Mouse (Mus musculus): ENCODE measurements around the gene Abi1. TPM values are rescaled to one million over a fixed set of nuclear protein-coding genes. Genes with fewer than 3 reads are reported as not detected.
"Not testable (repeated sequence)": the region's sequence is repeated elsewhere in the genome, so short reads cannot be mapped to it uniquely, and the experiment has no call there.

The Abi1 gene
- total and polyA plus RNA-seq, 2 experiments from 2014 or later = 71.7 to 141 TPM

DNA sequence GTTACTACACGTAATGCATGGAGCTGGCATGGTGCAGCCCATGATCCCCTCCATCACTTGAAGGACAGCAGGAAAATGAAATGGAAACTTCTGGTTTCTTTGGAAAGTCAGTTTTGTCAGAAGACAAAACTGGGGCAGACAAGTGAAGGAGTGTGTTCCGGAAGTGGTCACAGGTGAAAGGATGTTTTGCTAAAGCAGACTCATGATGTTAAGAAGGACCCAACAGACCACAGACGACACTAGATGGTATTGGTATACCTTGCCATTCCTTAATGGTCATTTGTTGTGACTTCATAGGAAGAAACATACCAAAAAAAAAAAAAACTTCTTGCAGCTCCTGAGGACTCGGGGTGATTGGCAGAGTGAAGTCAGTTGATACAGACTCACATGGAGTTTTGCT is 18.7 kb downstream of the Abi1 start:
- Histone ChIP-seq H3K27ac (ENCODE audit: low read depth, low read length) (no peak overlapping the region), H3K9ac (no peak overlapping the region), H3K9me3 (ENCODE audit: low read length) (no peaks in the 10 kb centered on the region), H3K4me3 (ENCODE audit: low read depth, low read length) (no peak overlapping the region), H3K4me2 (ENCODE audit: low read depth) (no peak overlapping the region), H3K36me3 (ENCODE audit: insufficient read depth) (no peaks in the 10 kb centered on the region), H3K4me1 (ENCODE audit: insufficient read depth) (no peaks in the 10 kb centered on the region), H3K27me3 (ENCODE audit: insufficient read depth, low read length) (no peaks in the 10 kb centered on the region)
- DNase-seq (no peak), ATAC-seq (no peak)
- TF ChIP-seq CTCF (IDR thresholded peaks at IDR 0.05; ENCODE audit: low read depth) = no peak
- WGBS = 94% methylated on average over 4 of the region's 4 CpGs

DNA sequence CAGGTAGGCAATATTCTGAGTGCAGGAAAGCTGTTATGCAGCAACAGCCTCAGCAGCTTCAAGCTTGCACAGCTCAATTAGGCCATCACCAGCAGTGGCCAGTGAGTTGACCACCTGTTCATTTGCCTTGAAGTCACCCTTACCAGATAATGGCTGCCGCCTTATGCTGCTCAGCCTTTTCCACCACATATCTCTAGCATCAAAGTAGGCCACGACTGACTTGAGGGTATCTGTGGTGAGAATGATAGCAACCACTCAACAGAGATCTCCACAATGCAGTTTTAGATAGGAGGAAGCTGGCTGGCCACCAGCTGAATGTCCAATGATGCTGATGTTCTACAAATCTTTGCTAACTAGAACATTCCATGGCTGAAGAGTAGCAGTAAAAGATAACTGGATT is 20.9 kb downstream of the Abi1 start:
- Histone ChIP-seq H3K4me1 (ENCODE audit: insufficient read depth) (no peaks in the 10 kb centered on the region), H3K36me3 (ENCODE audit: insufficient read depth) (no peaks in the 10 kb centered on the region), H3K9ac (no peak overlapping the region), H3K27ac (ENCODE audit: low read depth, low read length) (no peak overlapping the region), H3K4me3 (ENCODE audit: low read depth, low read length) (no peak overlapping the region), H3K9me3 (ENCODE audit: low read length) (no peaks in the 10 kb centered on the region), H3K4me2 (ENCODE audit: low read depth) (no peak overlapping the region), H3K27me3 (ENCODE audit: insufficient read depth, low read length) (no peaks in the 10 kb centered on the region)
- TF ChIP-seq CTCF (IDR thresholded peaks at IDR 0.05; ENCODE audit: low read depth) = no peak
- no peak for ATAC-seq
- no peak for DNase-seq
- 95% methylated on average over 2 of the region's 2 CpGs for WGBS

DNA sequence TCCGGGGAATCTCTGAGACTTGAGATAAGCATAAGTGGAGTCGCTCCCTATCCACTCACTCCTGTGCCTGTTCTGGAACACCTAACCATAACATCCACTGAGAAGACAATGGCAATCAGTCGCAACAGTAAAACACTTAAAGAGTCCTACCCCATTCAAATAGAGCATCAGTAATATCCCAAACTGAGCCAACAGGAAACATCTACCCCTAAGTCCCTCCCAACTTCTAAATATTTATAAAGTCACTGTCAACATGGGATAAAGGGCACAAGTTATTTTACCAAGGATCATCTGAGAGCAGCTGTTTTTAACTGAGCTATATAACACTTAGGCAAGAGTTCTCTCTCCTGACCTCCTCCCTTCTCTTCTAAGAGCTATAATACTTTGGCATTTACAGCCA is 23.9 kb downstream of the Abi1 start:
- WGBS = 84% methylated on average over 3 of the region's 3 CpGs
- ATAC-seq = no peak
- H3K4me2 ChIP-seq (ENCODE audit: low read depth) = no peak overlapping the region
- DNase-seq = no peak
- TF ChIP-seq CTCF (IDR thresholded peaks at IDR 0.05; ENCODE audit: low read depth) = no peak
- H3K27ac ChIP-seq (ENCODE audit: low read depth, low read length) = no peak overlapping the region
- H3K36me3 ChIP-seq (ENCODE audit: insufficient read depth) = no peaks in the 10 kb centered on the region
- no peaks in the 10 kb centered on the region for H3K9me3 ChIP-seq (ENCODE audit: low read length)
- H3K9ac ChIP-seq = no peak overlapping the region
- H3K4me1 ChIP-seq (ENCODE audit: insufficient read depth) = no peaks in the 10 kb centered on the region
- no peaks in the 10 kb centered on the region for H3K27me3 ChIP-seq (ENCODE audit: insufficient read depth, low read length)
- no peak overlapping the region for H3K4me3 ChIP-seq (ENCODE audit: low read depth, low read length)

DNA sequence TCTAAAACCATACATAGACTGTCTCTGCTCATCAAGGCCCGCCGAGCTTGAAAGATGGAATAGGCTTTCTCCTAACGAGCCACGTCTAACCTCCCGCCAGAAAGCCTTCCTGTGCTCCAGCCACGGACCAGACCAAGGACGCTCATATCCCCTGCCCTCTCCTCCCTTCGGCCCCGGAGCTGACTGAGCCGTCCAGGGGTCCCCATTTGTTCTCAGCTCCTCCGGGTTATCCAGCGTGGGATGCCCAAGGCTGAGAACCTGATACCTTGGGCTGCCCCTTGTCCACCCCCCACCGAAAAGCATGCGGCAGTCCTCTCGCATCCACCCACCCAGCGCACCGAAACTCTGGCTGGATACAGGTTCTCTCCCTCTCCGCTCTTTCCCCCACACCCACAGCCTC is 24.7 kb downstream of the Abi1 start:
- no peak for ATAC-seq
- no peak for TF ChIP-seq CTCF (IDR thresholded peaks at IDR 0.05; ENCODE audit: low read depth)
- H3K9ac ChIP-seq = no peak overlapping the region
- no peaks in the 10 kb centered on the region for H3K36me3 ChIP-seq (ENCODE audit: insufficient read depth)
- no peak overlapping the region for H3K4me2 ChIP-seq (ENCODE audit: low read depth)
- 49% methylated on average over 18 of the region's 18 CpGs for WGBS
- no peaks in the 10 kb centered on the region for H3K27me3 ChIP-seq (ENCODE audit: insufficient read depth, low read length)
- no peaks in the 10 kb centered on the region for H3K9me3 ChIP-seq (ENCODE audit: low read length)
- no peak overlapping the region for H3K27ac ChIP-seq (ENCODE audit: low read depth, low read length)
- no peaks in the 10 kb centered on the region for H3K4me1 ChIP-seq (ENCODE audit: insufficient read depth)
- no peak overlapping the region for H3K4me3 ChIP-seq (ENCODE audit: low read depth, low read length)
- DNase-seq = no peak

DNA sequence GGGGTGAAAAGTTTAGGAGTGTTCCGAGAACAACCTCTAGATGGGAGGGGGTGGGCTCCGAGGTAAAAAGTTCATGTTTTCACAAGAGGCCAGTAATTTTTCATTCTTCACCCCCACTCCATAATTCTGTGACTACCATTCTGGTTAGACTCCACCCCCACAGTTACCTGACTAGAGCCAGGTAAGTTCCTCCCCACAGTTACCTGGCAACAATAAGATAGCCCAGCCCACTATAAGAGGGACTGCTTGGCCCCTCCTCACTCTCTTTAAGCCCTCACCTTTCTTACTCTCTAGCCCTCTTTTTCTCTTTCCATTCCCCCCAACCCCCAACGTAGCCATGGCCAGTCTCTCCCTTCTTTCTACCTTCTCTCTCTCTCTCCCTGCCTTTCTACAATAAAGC is 25.1 kb downstream of the Abi1 start:
- not testable (repeated sequence) for H3K9ac ChIP-seq; H3K9me3 ChIP-seq (ENCODE audit: low read length); H3K27me3 ChIP-seq (ENCODE audit: insufficient read depth, low read length); H3K36me3 ChIP-seq (ENCODE audit: insufficient read depth); H3K4me2 ChIP-seq (ENCODE audit: low read depth); DNase-seq; H3K4me1 ChIP-seq (ENCODE audit: insufficient read depth); ATAC-seq; H3K27ac ChIP-seq (ENCODE audit: low read depth, low read length); H3K4me3 ChIP-seq (ENCODE audit: low read depth, low read length)
- 72% methylated on average over 2 of the region's 3 CpGs for WGBS

DNA sequence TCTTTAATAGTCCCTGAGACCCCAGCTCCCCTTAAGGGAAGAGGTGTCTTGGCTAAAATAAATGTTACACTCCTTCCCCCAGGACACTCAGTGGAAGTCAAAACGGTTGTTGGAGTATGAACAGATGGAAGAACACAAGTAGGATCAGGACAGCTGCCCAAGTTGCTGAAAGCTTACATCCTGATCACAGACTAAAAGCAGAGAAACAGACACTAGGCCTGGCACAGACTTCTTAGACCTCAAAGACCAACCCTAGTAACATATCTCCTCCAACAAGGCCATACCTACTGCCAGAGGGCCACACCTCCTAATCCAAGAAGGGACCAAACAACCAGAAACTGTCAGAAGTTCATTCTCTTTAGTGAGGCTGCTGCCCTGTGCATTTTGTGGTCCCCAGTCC is 31.8 kb downstream of the Abi1 start:
- no peaks in the 10 kb centered on the region for H3K4me1 ChIP-seq (ENCODE audit: insufficient read depth)
- H3K27ac ChIP-seq (ENCODE audit: low read depth, low read length) = no peak overlapping the region
- no peaks in the 10 kb centered on the region for H3K9me3 ChIP-seq (ENCODE audit: low read length)
- no peak for TF ChIP-seq CTCF (IDR thresholded peaks at IDR 0.05; ENCODE audit: low read depth)
- ATAC-seq (no peak), DNase-seq (no peak)
- no peak overlapping the region for H3K4me3 ChIP-seq (ENCODE audit: low read depth, low read length)
- H3K27me3 ChIP-seq (ENCODE audit: insufficient read depth, low read length) = no peaks in the 10 kb centered on the region
- 66% methylated on average over 1 of the region's 1 CpGs for WGBS
- no peak overlapping the region for H3K9ac ChIP-seq
- H3K4me2 ChIP-seq (ENCODE audit: low read depth) = no peak overlapping the region
- no peaks in the 10 kb centered on the region for H3K36me3 ChIP-seq (ENCODE audit: insufficient read depth)

DNA sequence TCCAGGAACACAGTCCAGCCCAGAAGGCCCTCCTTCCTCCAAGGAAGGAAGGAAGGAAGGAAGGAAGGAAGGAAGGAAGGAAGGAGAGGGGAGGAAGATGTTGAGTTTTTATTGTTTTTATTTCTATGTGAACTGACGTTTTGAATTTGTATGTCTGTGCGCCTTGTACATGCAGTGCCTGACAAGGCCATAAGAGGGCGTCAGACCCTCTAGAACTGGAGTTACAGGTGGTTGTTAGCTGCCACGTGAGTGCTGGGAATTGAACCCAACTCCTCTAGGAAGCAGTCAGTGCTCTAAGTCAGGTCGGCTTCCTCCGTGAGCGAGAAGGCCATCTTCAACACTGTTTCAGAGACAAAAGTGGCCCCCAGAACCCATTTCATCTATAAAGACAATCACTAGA is 32.5 kb downstream of the Abi1 start:
- no peak for ATAC-seq

DNA sequence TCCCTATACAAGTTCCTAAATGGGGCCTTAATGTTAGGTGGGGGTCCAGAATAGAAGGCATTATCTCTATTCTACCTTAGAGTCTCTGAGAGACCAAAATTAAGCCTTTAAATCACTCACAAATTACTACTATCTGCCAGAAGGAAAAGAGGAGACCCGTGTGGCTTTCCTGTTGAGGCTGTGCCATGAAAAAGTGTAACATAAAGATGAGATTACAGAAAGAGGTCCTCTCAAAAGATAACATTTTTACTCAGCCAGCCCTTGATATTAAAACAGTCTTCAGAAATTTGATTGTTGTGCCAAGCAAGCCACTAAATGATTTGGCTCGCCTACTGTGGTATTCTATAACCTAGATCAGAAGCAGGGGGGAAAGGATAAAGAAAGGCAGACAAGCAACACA is 32.9 kb downstream of the Abi1 start:
- H3K4me1 ChIP-seq (ENCODE audit: insufficient read depth) = no peaks in the 10 kb centered on the region
- H3K9ac ChIP-seq = no peak overlapping the region
- no peak for TF ChIP-seq CTCF (IDR thresholded peaks at IDR 0.05; ENCODE audit: low read depth)
- H3K9me3 ChIP-seq (ENCODE audit: low read length) = no peaks in the 10 kb centered on the region
- no peak overlapping the region for H3K4me2 ChIP-seq (ENCODE audit: low read depth)
- no peaks in the 10 kb centered on the region for H3K27me3 ChIP-seq (ENCODE audit: insufficient read depth, low read length)
- no peak for ATAC-seq
- no peaks in the 10 kb centered on the region for H3K36me3 ChIP-seq (ENCODE audit: insufficient read depth)
- no peak overlapping the region for H3K4me3 ChIP-seq (ENCODE audit: low read depth, low read length)
- no peak for DNase-seq
- 65% methylated on average over 2 of the region's 2 CpGs for WGBS
- H3K27ac ChIP-seq (ENCODE audit: low read depth, low read length) = no peak overlapping the region

More for the DNA sequence above, 32.5 kb downstream of the Abi1 start:
- Histone ChIP-seq H3K27me3 (ENCODE audit: insufficient read depth, low read length) (no peaks in the 10 kb centered on the region), H3K9ac (no peak overlapping the region), H3K4me1 (ENCODE audit: insufficient read depth) (no peaks in the 10 kb centered on the region), H3K4me2 (ENCODE audit: low read depth) (no peak overlapping the region), H3K36me3 (ENCODE audit: insufficient read depth) (no peaks in the 10 kb centered on the region), H3K9me3 (ENCODE audit: low read length) (no peaks in the 10 kb centered on the region), H3K4me3 (ENCODE audit: low read depth, low read length) (no peak overlapping the region), H3K27ac (ENCODE audit: low read depth, low read length) (no peak overlapping the region)
- no peak; the same call in 1 of the 2 replicates for TF ChIP-seq CTCF (IDR thresholded peaks at IDR 0.05; ENCODE audit: low read depth)
- no peak for DNase-seq
- 92% methylated on average over 7 of the region's 7 CpGs for WGBS
